Mouse (Mus musculus): ENCODE data around the gene Uck1. TPM values are rescaled to one million over a fixed set of nuclear protein-coding genes. Genes with fewer than 3 reads are reported as not detected.

Gene Uck1
- polyA plus RNA-seq, 1 experiment from 2014 or later, result 74.0 TPM

DNA sequence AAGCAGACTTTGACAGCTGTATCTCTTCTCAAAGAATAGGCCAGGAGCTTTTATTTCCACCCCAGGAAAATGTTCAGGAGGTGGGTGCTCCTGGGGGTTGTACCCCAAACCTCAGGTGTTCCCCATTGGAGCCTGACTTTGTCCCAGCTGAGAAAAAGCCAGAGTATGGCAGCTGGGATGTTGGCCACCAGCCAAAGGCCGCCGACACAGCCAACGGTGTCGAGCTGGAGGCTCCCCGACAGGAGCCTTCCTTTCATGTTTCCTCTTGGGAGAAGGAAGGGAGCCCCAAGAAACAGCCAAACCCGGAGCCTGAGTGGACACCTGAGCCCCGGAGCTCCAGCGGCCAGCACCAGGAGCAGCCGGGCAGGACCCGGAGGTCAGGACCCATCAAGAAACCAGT, 47.0 kb downstream of the Uck1 start:
- no peaks in the 10 kb centered on the region for H3K9me3 ChIP-seq
- H3K27me3 ChIP-seq (replicated peaks), result no peaks in the 10 kb centered on the region
- no peak overlapping the region for H3K9ac ChIP-seq
- 81% methylated on average over 10 of the region's 10 CpGs for whole genome bisulfite sequencing
- no peak overlapping the region for H3K27ac ChIP-seq
- H3K4me1 ChIP-seq, result no peaks in the 10 kb centered on the region
- H3K4me3 ChIP-seq, result no peak overlapping the region
- no peak for ATAC-seq (ENCODE audit: low FRiP score, low read depth)
- H3K4me2 ChIP-seq (replicated peaks), result no peak overlapping the region
- H3K36me3 ChIP-seq, result peaks cover 98% of the 10 kb centered on the region

DNA sequence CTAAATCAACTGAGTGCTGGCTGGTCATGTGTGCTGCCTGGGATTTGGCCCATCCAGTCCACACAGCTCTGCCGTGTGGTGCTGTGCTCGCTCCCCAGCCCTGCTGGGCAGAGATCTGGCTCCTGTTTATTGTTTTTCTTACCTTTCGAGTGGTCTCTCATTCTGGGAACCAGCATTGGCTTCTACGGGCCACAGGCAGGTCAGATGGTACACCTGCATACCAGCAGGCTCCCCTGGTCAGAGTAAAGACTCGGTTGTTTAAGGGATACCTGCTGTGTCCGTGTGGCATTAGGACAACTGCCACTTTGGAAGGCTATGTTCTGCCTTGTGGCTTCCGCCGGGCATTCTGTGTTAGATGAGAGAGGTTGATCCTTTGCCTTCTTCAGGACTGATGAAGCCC, 48.3 kb downstream of the Uck1 start:
- no peak overlapping the region for H3K4me3 ChIP-seq
- H3K9me3 ChIP-seq, result no peaks in the 10 kb centered on the region
- no peak for ATAC-seq (ENCODE audit: low FRiP score, low read depth)
- H3K9ac ChIP-seq, result no peak overlapping the region
- H3K27me3 ChIP-seq (replicated peaks), result no peaks in the 10 kb centered on the region
- peaks cover 98% of the 10 kb centered on the region for H3K36me3 ChIP-seq
- no peak overlapping the region for H3K4me2 ChIP-seq (replicated peaks)
- no peak overlapping the region for H3K27ac ChIP-seq
- no peaks in the 10 kb centered on the region for H3K4me1 ChIP-seq
- WGBS, result 94% methylated on average over 8 of the region's 8 CpGs

DNA sequence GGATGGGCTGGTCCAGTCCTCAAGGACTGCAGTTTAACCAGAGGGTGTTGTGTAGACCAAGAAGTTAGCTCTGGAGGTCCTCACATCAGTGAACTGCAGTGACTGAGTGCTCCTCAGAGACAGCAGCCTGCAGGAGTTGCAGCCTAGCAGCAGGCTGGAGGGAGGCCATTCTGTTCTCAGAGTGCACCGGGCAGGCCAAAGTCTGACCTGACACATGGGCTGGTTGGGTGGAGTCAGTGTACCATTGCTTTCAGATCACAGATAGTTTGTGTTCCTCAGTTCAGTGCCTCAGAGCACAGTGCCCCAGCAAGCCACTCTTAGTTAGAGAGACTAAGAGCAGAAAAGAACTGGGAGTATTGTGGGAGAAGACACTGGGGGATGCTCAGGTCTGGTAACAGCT, 52.3 kb downstream of the Uck1 start:
- Histone ChIP-seq H3K9ac (no peak overlapping the region), H3K27me3 (replicated peaks) (no peaks in the 10 kb centered on the region), H3K4me1 (no peaks in the 10 kb centered on the region), H3K9me3 (no peaks in the 10 kb centered on the region), H3K27ac (no peak overlapping the region), H3K4me3 (no peak overlapping the region), H3K4me2 (replicated peaks) (no peak overlapping the region), H3K36me3 (peaks cover 98% of the 10 kb centered on the region)
- no peak for ATAC-seq (ENCODE audit: low FRiP score, low read depth)
- WGBS, result 100% methylated on average over 1 of the region's 1 CpGs

Other genes with a start within 250 kb of the Uck1 start
- 2.2 and 2.9 TPM in 2 replicates for gene Fam78a, start 175.3 kb downstream of the Uck1 start, polyA plus RNA-seq (2016; fragmentation: Nextera tagmentation; extraction: Ambion mirVana)
- 13.7 and 14.9 TPM in 2 replicates for gene Plpp7, start 164.6 kb downstream of the Uck1 start, polyA plus RNA-seq (2016; fragmentation: Nextera tagmentation; extraction: Ambion mirVana)
- gene Prrc2b, start 109.1 kb downstream of the Uck1 start, polyA plus RNA-seq (2016; fragmentation: Nextera tagmentation; extraction: Ambion mirVana), result 89.7 and 106 TPM in 2 replicates
- gene Pomt1, start 23.6 kb downstream of the Uck1 start, polyA plus RNA-seq (2016; fragmentation: Nextera tagmentation; extraction: Ambion mirVana), result 23.2 and 23.5 TPM in 2 replicates
- gene Golga2, start 27.2 kb upstream of the Uck1 start, polyA plus RNA-seq (2016; fragmentation: Nextera tagmentation; extraction: Ambion mirVana), result 29.2 and 32.4 TPM in 2 replicates
- gene Swi5, start 27.9 kb upstream of the Uck1 start, polyA plus RNA-seq (2016; fragmentation: Nextera tagmentation; extraction: Ambion mirVana), result 351 and 444 TPM in 2 replicates
- gene Ciz1, start 92.2 kb upstream of the Uck1 start, polyA plus RNA-seq (2016; fragmentation: Nextera tagmentation; extraction: Ambion mirVana), result 55.8 and 57.6 TPM in 2 replicates
- gene Dnm1, start 93.2 kb upstream of the Uck1 start, polyA plus RNA-seq (2016; fragmentation: Nextera tagmentation; extraction: Ambion mirVana), result 35.4 and 41.1 TPM in 2 replicates
- 86.4 and 87.9 TPM in 2 replicates for gene 1110008P14Rik, start 121.8 kb upstream of the Uck1 start, polyA plus RNA-seq (2016; fragmentation: Nextera tagmentation; extraction: Ambion mirVana)
- 0.68 and 1.1 TPM in 2 replicates for gene Lcn2, start 128.1 kb upstream of the Uck1 start, polyA plus RNA-seq (2016; fragmentation: Nextera tagmentation; extraction: Ambion mirVana)
- 35.8 and 40.5 TPM in 2 replicates for gene Ptges2, start 135.7 kb upstream of the Uck1 start, polyA plus RNA-seq (2016; fragmentation: Nextera tagmentation; extraction: Ambion mirVana)
- gene Naif1, start 190.3 kb upstream of the Uck1 start, polyA plus RNA-seq (2016; fragmentation: Nextera tagmentation; extraction: Ambion mirVana), result 5.7 and 6.0 TPM in 2 replicates
- 41.6 and 44.0 TPM in 2 replicates for gene Slc25a25, start 191.3 kb upstream of the Uck1 start, polyA plus RNA-seq (2016; fragmentation: Nextera tagmentation; extraction: Ambion mirVana)